Mouse (Mus musculus) midbrain, embryonic 14.5 days (tissue): ENCODE measurements around the gene Syt1. TPM values are rescaled to one million over a fixed set of nuclear protein-coding genes. Genes with fewer than 3 reads are reported as not detected.

Experiments used
- ATAC-seq: fragments of 200-750 bp; cut with Nextera tagmentation; 2 replicates; pipeline ENCODE4 v1.8.0; 2017; ENCODE audit warnings: moderate number of reproducible peaks, moderate library complexity; ENCODE audit not compliant: low FRiP score, low TSS enrichment
- DNase-seq: peaks from one replicate; pipeline ENCODE4 v3.0.0-alpha.2; 2015
- H3K27ac ChIP-seq: fragments of 300-500 bp; sonication (generic); replicated peaks from 2 replicates; pipeline ENCODE4 v1.5.1; 2014; ENCODE audit warnings: mild to moderate bottlenecking, low read depth, low read length, moderate library complexity
- H3K27me3 ChIP-seq: fragments of 300-500 bp; sonication (generic); 2 replicates; pipeline ENCODE4 v1.6.1; 2014; ENCODE audit warnings: low read length, control low read depth, mixed read lengths; ENCODE audit not compliant: control insufficient read depth, insufficient read depth
- H3K36me3 ChIP-seq: fragments of 300-500 bp; sonication (generic); 2 replicates; pipeline ENCODE4 v1.6.1; 2014; ENCODE audit warnings: low read length, control low read depth; ENCODE audit not compliant: control insufficient read depth, insufficient read depth
- H3K4me1 ChIP-seq: fragments of 300-500 bp; sonication (generic); 2 replicates; pipeline ENCODE4 v1.6.1; 2014; ENCODE audit warnings: mild to moderate bottlenecking, antibody characterized with exemption, low read length, control low read depth; ENCODE audit not compliant: control insufficient read depth, insufficient read depth
- H3K4me2 ChIP-seq: fragments of 300-500 bp; sonication (generic); 2 replicates; pipeline ENCODE4 v1.6.1; 2014; ENCODE audit warnings: mild to moderate bottlenecking, low read length, moderate library complexity
- H3K4me3 ChIP-seq: fragments of 300-500 bp; sonication (generic); replicated peaks from 2 replicates; pipeline ENCODE4 v1.5.1; 2014; ENCODE audit warnings: low read depth, low read length
- H3K9ac ChIP-seq: fragments of 300-500 bp; sonication (generic); replicated peaks from 2 replicates; pipeline ENCODE4 v1.6.1; 2014; ENCODE audit warnings: mild to moderate bottlenecking, low read length, moderate library complexity
- H3K9me3 ChIP-seq: fragments of 300-500 bp; sonication (generic); 2 replicates; pipeline ENCODE4 v1.6.1; 2016; ENCODE audit warnings: low read length, control low read depth, mixed read lengths; ENCODE audit not compliant: control insufficient read depth
- WGBS: fragments of 180-500 bp; shearing (Covaris S2); extraction: QIAGEN DNeasy Blood & Tissue Kit; methylation state at CpG from one replicate; pipeline ENCODE4 v1.1.7; 2014; 5-methylcytosine and 5-hydroxymethylcytosine counted together
- polyA plus RNA-seq: library from polyadenylated mRNA; unstranded; fragments of >200 nt; fragmentation: Nextera tagmentation; extraction: Ambion mirVana; gene quantifications from 2 replicates; pipeline ENCODE4 v1.2.1, GENCODE M21; 2014

Gene Syt1
- polyA plus RNA-seq, 1 experiment from 2014 or later, result 103 TPM

GRCm38 (mm10) chr10:108504128-108504870 lies 506.5 kb downstream of the Syt1 start:
- Histone ChIP-seq H3K27me3 (no peaks in the 10 kb centered on the region), H3K9me3 (no peaks in the 10 kb centered on the region), H3K9ac (no peak overlapping the region), H3K4me1 (peaks cover 2% of the 10 kb centered on the region; the same call in 1 of the 2 replicates), H3K27ac (0 out of 2 replicates have a peak overlapping the region, but pooled peaks have one; percentile 26), H3K4me3 (no peak overlapping the region), H3K36me3 (0 out of 2 replicates have a peak, but pooled peaks cover 3% of the 10 kb centered on the region), H3K4me2 (no peak overlapping the region)
- WGBS, result 61% methylated on average over 21 of the region's 21 CpGs
- DNase-seq (no peak), ATAC-seq (no peak)

GRCm38 (mm10) chr10:108490231-108490630 lies 520.6 kb downstream of the Syt1 start:
- H3K4me2 ChIP-seq, result no peak overlapping the region
- no peak overlapping the region for H3K4me3 ChIP-seq
- no peaks in the 10 kb centered on the region for H3K4me1 ChIP-seq
- no peaks in the 10 kb centered on the region for H3K9me3 ChIP-seq
- no peaks in the 10 kb centered on the region for H3K36me3 ChIP-seq
- no peaks in the 10 kb centered on the region for H3K27me3 ChIP-seq
- DNase-seq (no peak), ATAC-seq (no peak)
- no peak overlapping the region for H3K9ac ChIP-seq
- 84% methylated on average over 7 of the region's 7 CpGs for WGBS
- H3K27ac ChIP-seq, result no peak overlapping the region

- H3K27me3 ChIP-seq, result no peaks in the 10 kb centered on the region
- H3K4me1 ChIP-seq, result no peaks in the 10 kb centered on the region
- H3K27ac ChIP-seq, result no peak overlapping the region
- H3K9ac ChIP-seq, result no peak overlapping the region
- no peak overlapping the region for H3K4me2 ChIP-seq
- H3K4me3 ChIP-seq, result no peak overlapping the region
- DNase-seq (no peak), ATAC-seq (no peak)
- WGBS, result 91% methylated on average over 10 of the region's 10 CpGs
- H3K9me3 ChIP-seq, result no peaks in the 10 kb centered on the region
- H3K36me3 ChIP-seq, result no peaks in the 10 kb centered on the region
Observed at GRCm38 (mm10) chr10:108483991-108484390, 526.8 kb downstream of the Syt1 start.

- no peak overlapping the region for H3K27ac ChIP-seq
- DNase-seq (no peak), ATAC-seq (no peak)
- no peaks in the 10 kb centered on the region for H3K4me1 ChIP-seq
- no peaks in the 10 kb centered on the region for H3K27me3 ChIP-seq
- H3K9ac ChIP-seq, result no peak overlapping the region
- H3K4me2 ChIP-seq, result no peak overlapping the region
- H3K9me3 ChIP-seq, result no peaks in the 10 kb centered on the region
- H3K36me3 ChIP-seq, result no peaks in the 10 kb centered on the region
- WGBS, result 83% methylated on average over 11 of the region's 11 CpGs
- H3K4me3 ChIP-seq, result no peak overlapping the region
Observed at GRCm38 (mm10) chr10:108480146-108480850, 530.5 kb downstream of the Syt1 start.

GRCm38 (mm10) chr10:108470319-108470955 lies 540.3 kb downstream of the Syt1 start:
- no peak for ATAC-seq
- WGBS, result 42% methylated on average over 6 of the region's 6 CpGs
- H3K27ac ChIP-seq, result no peak overlapping the region

GRCm38 (mm10) chr10:108466539-108466938 lies 544.2 kb downstream of the Syt1 start:
- no peak overlapping the region for H3K4me3 ChIP-seq
- no peaks in the 10 kb centered on the region for H3K4me1 ChIP-seq
- WGBS, result 69% methylated on average over 8 of the region's 8 CpGs
- no peak overlapping the region for H3K9ac ChIP-seq
- H3K4me2 ChIP-seq, result no peak overlapping the region
- DNase-seq (no peak), ATAC-seq (no peak)
- no peaks in the 10 kb centered on the region for H3K27me3 ChIP-seq
- no peaks in the 10 kb centered on the region for H3K36me3 ChIP-seq
- peaks cover 3% of the 10 kb centered on the region; the same call in 1 of the 2 replicates for H3K9me3 ChIP-seq
- H3K27ac ChIP-seq, result no peak overlapping the region

More at GRCm38 (mm10) chr10:108470319-108470955, 540.3 kb downstream of the Syt1 start:
- no peaks in the 10 kb centered on the region for H3K27me3 ChIP-seq
- H3K36me3 ChIP-seq, result no peaks in the 10 kb centered on the region
- H3K9me3 ChIP-seq, result no peaks in the 10 kb centered on the region
- no peak overlapping the region for H3K4me3 ChIP-seq
- DNase-seq, result no peak
- H3K9ac ChIP-seq, result no peak overlapping the region
- H3K4me2 ChIP-seq, result no peak overlapping the region
- no peaks in the 10 kb centered on the region for H3K4me1 ChIP-seq

- no peak overlapping the region for H3K27ac ChIP-seq
- no peak for ATAC-seq
- no peak overlapping the region for H3K4me2 ChIP-seq
- H3K36me3 ChIP-seq, result no peaks in the 10 kb centered on the region
- H3K4me3 ChIP-seq, result no peak overlapping the region
- no peak for DNase-seq
- WGBS, result 74% methylated on average over 2 of the region's 2 CpGs
- no peaks in the 10 kb centered on the region for H3K27me3 ChIP-seq
- no peak overlapping the region for H3K9ac ChIP-seq
- H3K9me3 ChIP-seq, result peaks cover 3% of the 10 kb centered on the region; the same call in 1 of the 2 replicates
- no peaks in the 10 kb centered on the region for H3K4me1 ChIP-seq
Observed at GRCm38 (mm10) chr10:108461862-108462261, 548.9 kb downstream of the Syt1 start.

GRCm38 (mm10) chr10:108457054-108457453 lies 553.7 kb downstream of the Syt1 start:
- H3K4me2 ChIP-seq, result no peak overlapping the region
- no peaks in the 10 kb centered on the region for H3K9me3 ChIP-seq
- no peak overlapping the region for H3K9ac ChIP-seq
- H3K4me3 ChIP-seq, result no peak overlapping the region
- no peaks in the 10 kb centered on the region for H3K27me3 ChIP-seq
- H3K4me1 ChIP-seq, result no peaks in the 10 kb centered on the region
- no peak for ATAC-seq
- WGBS, result 98% methylated on average over 2 of the region's 2 CpGs
- no peaks in the 10 kb centered on the region for H3K36me3 ChIP-seq
- DNase-seq, result no peak
- no peak overlapping the region for H3K27ac ChIP-seq
